Mouse (Mus musculus) small intestine, adult 2 months (tissue): ENCODE results near the gene Pnmt.

ENCODE experiments used
- CTCF ChIP-seq: fragments of 200-500 bp; IDR thresholded peaks from 2 replicates; pipeline ENCODE4 v1.5.1; 2012; ENCODE audit warnings: low read depth, mild to moderate bottlenecking, control low read depth, inconsistent platforms, low read length, moderate library complexity, mixed read lengths; ENCODE audit not compliant: insufficient replicate concordance, insufficient read length; ENCODE audit errors: extremely low read depth
- POLR2A ChIP-seq: fragments of 200-500 bp; IDR thresholded peaks from 2 replicates; pipeline ENCODE4 v1.6.1; 2012; ENCODE audit warnings: low read depth, mild to moderate bottlenecking, control low read depth, inconsistent platforms, low read length, moderate library complexity

DNA sequence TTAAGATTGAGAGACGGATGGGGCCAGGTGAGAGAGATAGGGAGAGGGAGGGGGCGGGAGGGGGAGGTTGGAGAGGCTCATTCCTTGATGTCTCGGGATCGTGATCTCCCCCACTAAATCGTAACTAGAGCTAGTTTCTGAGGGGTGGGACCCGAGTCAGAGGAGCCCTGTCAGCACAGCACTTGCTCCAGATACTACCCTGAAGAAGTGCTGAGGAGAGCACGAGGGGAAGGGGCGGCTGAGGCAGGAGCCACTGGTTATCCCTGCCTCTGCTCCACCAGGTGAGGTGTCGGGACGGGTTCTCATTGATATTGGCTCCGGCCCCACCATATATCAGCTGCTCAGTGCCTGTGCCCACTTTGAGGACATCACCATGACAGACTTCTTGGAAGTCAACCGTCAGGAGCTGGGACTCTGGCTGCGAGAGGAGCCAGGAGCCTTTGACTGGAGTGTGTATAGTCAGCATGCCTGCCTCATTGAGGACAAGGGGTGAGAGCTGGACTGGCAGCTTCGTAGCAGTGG lies 867 bp downstream of the Pnmt start:
- no peak for TF ChIP-seq POLR2A
- TF ChIP-seq CTCF, result no peak
